Mouse (Mus musculus) T-helper 1 cell (primary cell): ENCODE results near the gene Gm36028.

Experiments used
- in situ Hi-C: fragments of 300-600 bp; cut with MboI, MseI; formaldehyde crosslinking; loops from one replicate; pipeline ENCODE4 v1.15.1; 2025; ENCODE audit warnings: high pct_unique_total_duplicates

Gene Gm36028

DNA sequence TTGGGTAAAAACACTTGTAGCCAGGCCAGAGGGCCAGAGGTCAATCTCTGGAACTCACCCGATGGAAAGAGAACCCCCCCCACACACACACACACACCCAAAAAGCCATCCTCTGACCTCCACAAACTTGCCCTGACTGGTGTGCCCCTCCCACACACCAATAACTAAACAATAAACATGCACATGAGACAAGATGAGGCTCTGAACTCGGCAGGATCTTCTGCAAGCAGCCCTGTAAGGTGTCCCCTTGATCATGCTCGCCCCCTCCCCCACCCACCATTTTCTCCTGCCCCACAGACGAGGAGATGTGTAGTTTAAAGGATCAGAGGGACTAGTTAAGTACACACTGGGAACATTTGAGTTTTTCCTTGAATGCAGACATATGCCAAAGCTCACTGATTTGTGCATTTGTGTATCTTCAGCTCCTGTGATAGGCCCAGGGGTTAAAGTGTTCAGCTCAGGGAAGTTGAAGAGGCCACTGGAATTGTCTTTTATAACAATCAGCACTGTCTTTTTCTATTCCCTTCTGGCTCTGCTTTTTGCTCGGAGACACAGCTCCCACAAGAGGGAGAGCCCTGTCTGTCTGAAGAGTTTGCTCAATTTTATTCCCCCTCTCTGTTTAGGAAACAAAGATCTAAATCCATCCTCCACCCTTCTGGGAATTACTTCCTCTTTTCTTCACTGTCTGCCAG, 47.1 kb downstream of the Gm36028 start:
- in situ Hi-C loops: no loop called here

DNA sequence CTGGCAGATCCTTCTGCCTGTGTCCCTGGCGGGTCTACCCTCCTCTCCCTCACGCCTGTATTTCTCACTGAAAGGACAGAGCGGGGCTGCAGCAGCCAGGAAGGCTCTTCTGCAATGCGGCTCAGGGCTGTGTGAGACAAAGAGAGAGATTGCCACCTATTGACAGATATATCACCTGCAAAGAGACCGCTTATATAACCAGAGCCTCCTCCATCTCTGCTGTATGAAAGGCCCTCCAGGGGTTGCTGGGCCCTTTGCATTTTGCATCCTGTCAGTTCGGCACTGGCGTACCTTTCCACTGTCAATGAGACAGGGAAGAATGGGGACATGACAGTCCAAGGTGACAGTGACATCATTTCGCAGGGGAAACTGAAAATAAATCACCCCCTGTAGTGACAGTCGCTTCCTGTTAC, 48.5 kb downstream of the Gm36028 start:
- in situ Hi-C loops: no loop called here

GRCm38 (mm10) chr16:37811874-37812273, 49.1 kb downstream of the Gm36028 start:
- in situ Hi-C loops: no loop called here

GRCm38 (mm10) chr16:37809623-37809992, 51.3 kb downstream of the Gm36028 start:
- in situ Hi-C loops: no loop called here

DNA sequence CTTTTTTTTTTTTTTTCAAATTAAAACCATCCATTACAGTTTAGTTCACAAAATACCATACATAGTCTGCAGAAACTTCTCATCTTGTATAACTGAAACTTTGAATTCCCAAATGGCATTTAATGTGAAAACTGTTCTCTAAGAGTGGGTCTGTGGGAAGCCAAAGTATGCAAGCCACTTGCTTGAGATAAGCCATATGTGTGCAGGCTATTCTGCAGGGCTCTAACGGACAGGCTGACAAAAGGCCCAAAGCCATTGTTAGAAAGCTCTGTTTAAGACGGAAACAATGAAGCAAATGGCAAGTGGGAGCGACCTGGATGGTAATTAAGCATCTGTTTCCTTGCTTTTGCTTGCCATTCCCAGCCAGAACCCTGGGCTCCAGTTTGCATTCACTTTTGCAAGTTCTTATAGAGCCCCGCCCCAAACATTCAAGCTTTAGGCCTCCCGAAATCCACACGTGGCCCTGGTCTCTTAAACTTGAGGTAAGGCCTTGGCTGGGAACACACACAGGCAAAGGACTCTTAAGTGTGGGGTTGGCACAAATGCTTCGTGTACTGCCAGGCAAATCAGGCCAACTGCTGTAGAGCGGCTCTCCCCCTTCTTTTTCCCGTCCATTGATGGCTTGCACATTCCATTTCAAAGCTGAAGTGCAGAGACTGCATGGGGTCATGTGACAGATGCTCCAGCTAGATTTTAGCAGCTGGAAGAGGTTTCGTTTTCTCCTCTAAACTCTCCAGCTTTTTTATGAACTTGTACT, 51.9 kb downstream of the Gm36028 start:
- in situ Hi-C loops: no loop called here

DNA sequence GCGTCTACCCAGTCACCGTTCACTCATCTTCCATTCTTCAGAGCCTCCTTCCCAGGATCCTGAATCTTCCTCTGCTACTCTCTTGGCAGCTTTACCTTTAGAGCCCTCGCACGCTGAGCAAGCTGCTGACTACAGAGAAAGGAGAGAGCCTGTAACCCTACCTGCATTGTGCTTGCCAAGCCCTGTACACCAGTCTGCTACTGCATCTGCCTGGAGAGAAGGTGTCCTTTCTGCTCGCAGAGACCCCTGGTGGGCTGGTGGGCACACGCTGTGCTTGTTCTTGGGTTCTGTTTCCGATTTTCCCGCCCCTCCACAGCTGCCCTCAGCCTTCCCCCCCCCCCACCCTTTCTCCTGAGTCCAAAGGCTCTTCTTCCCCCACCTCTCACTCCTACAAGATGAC, 53.7 kb downstream of the Gm36028 start:
- in situ Hi-C loops: no loop called here

- in situ Hi-C loops: no loop called here
Measured at GRCm38 (mm10) chr16:37805746-37806495, 55.0 kb downstream of the Gm36028 start.

DNA sequence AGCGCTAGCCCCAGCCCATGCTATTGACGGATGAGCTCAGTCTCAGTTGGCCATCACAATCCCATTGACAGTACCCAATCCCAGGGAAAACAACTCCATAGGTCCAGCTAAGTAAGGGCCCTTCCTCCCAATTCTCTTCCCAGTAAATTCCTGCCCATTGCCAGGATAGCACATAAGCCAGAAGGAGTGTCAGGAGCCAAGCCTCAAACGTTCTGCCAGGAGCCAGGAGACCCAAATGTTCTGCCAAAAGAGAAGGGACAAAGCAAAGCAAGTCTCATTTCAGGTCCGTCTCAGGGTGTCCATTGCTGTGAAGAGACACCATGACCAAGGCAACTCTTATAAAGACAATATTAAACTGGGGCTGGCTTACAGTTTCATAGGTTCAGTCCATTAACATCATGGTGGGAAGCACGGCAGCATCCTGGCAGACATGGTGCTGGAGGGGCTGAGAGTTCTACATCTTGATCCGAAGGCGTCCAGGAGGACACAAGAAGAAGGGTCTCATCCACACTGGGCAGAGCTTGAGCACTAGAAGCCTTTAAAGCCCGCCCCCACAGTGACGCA, 57.5 kb downstream of the Gm36028 start:
- in situ Hi-C loops: no loop called here

GRCm38 (mm10) chr16:37802686-37803295, 58.2 kb downstream of the Gm36028 start:
- in situ Hi-C loops: no loop called here

DNA sequence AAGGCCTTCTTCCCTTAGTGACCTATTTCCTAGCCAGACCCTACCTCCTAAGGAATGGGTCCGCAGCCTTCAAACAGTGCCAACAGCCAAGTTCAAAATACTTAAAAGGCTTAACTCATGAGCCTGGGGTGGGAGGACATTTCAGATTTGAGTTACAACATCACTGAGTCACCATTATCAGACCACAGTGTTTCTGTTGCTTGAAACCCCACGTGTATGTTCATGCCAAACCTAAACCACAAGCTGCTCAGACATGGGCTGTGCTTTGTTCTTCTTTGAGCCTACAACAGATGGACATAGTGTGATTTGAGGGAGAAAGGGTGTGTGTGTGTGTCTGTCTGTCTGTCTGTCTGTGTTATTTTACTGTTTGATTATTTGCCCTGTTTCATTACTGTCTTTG, 59.8 kb downstream of the Gm36028 start:
- in situ Hi-C loops: no loop called here
